Mouse (Mus musculus) granulocyte monocyte progenitor cell, adult 5-6 weeks (primary cell): ENCODE measurements around the gene Snap25. TPM values are rescaled to one million over a fixed set of nuclear protein-coding genes. Genes with fewer than 3 reads are reported as not detected.
A peak's percentile ranks its signal among the peaks of the same experiment; 100 is the strongest.

Source experiments
- ATAC-seq: replicated peaks from 2 replicates; pipeline ENCODE4 v1.8.0; 2016; ENCODE audit warnings: mild to moderate bottlenecking, moderate TSS enrichment, inconsistent platforms; ENCODE audit not compliant: poor library complexity, severe bottlenecking
- total RNA-seq, 2 experiments: library from RNA; stranded (forward) in 1 of 2; stranded (reverse) in 1 of 2; fragments of 200-712, 200-1000 nt in 1 of 2; fragments of >200 nt in 1 of 2; fragmentation: Nextera tagmentation in 1 of 2; gene quantifications; 2 replicates each; pipeline ENCODE4 v1.2.3; 2014 to 2017

Gene Snap25
- total RNA-seq (2014; fragmentation: Nextera tagmentation) (not detected in 2 replicates), total RNA-seq (2017) (not detected in 2 replicates)

- no peak for ATAC-seq
Observed at GRCm38 (mm10) chr2:136713299-136713758, at the start of gene Snap25. TSS of gene Snap25 (plus strand) at chr2:136713453.

- no peak for ATAC-seq
Observed at GRCm38 (mm10) chr2:136666951-136667350, 46.3 kb upstream of the Snap25 start.

GRCm38 (mm10) chr2:136669183-136669582, 44.1 kb upstream of the Snap25 start:
- ATAC-seq, result no peak

GRCm38 (mm10) chr2:136669665-136670064, 43.6 kb upstream of the Snap25 start:
- ATAC-seq, result no peak

- ATAC-seq, result no peak
Observed at GRCm38 (mm10) chr2:136670539-136671271, 42.5 kb upstream of the Snap25 start.

- no peak for ATAC-seq
Observed at GRCm38 (mm10) chr2:136674077-136674757, 39.0 kb upstream of the Snap25 start.

- peak; percentile 57 for ATAC-seq
Observed at GRCm38 (mm10) chr2:136676196-136676595, 37.1 kb upstream of the Snap25 start.

GRCm38 (mm10) chr2:136676918-136677445, 36.3 kb upstream of the Snap25 start:
- ATAC-seq, result no peak

- peak; percentile 82 for ATAC-seq
Observed at GRCm38 (mm10) chr2:136678321-136679161, 34.7 kb upstream of the Snap25 start.

DNA sequence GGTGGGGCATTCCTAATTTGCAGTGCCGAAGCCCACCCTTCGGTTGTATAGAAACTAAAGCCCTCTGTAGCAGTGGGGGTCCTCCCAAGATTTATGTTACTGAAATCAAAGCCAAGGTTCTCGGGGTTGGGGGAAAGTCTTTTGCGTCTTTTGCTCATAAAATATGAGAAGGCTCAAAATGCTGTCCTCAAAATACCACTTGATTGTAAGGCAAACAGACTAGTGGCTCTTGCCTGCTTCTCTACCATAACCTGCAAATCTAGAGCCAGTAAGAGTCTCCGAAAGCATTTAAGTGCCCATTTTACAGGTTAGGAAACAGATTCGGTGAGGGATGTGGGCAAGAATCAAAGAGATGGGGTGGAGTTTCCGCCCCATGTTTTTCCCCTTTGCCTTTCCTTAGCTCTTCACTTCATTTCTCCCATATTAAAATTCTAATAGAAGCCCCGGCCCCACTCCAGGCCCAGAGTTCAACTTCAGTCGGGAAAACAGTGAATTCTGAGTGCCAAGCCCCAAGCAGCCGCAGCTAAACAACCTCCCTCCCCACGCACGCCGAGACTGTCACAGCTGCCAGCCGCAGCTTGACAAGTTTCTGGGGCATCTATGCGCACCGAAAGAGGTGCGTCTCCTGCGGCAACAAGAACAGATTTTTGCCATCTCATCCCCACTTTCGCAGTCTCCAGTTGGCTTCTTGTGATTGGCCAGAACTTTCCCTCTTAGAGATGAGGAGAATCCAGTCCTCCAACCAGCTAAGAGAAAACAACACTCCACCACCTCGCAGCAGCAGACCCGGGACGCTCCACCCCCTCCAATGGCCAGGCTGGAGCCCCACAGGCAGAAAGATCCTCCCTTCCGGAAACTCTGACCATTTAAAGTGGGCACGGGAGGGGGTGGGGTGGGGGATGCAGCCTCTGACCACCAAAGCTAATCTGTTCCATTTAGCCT, 33.7 kb upstream of the Snap25 start:
- peak; percentile 38 for ATAC-seq

- no peak for ATAC-seq
Observed at GRCm38 (mm10) chr2:136682146-136682860, 30.9 kb upstream of the Snap25 start.

- ATAC-seq, result no peak
Observed at GRCm38 (mm10) chr2:136686195-136686594, 27.1 kb upstream of the Snap25 start.

- ATAC-seq, result no peak
Observed at GRCm38 (mm10) chr2:136687316-136687715, 25.9 kb upstream of the Snap25 start.

GRCm38 (mm10) chr2:136689476-136689875, 23.8 kb upstream of the Snap25 start:
- ATAC-seq, result no peak

DNA sequence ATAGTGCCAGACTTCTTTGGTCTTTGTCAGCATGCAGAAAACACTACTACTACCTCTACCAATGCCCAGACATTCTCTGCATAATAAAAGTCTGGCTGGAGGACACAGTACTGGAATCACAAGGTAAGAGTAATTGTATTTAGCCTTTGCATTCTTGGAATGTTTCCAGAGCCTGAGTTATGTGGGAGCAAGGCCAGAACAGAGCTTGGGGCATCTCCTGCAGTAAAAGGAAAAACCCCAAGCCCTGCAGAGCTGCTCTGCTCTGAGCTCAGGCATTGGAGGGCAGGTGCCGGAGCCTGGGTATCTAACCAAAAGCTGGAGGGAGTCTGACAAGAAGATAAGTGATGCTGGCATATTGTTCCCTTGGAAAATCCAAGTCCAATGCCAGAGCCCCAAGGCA, 21.6 kb upstream of the Snap25 start:
- no peak for ATAC-seq

DNA sequence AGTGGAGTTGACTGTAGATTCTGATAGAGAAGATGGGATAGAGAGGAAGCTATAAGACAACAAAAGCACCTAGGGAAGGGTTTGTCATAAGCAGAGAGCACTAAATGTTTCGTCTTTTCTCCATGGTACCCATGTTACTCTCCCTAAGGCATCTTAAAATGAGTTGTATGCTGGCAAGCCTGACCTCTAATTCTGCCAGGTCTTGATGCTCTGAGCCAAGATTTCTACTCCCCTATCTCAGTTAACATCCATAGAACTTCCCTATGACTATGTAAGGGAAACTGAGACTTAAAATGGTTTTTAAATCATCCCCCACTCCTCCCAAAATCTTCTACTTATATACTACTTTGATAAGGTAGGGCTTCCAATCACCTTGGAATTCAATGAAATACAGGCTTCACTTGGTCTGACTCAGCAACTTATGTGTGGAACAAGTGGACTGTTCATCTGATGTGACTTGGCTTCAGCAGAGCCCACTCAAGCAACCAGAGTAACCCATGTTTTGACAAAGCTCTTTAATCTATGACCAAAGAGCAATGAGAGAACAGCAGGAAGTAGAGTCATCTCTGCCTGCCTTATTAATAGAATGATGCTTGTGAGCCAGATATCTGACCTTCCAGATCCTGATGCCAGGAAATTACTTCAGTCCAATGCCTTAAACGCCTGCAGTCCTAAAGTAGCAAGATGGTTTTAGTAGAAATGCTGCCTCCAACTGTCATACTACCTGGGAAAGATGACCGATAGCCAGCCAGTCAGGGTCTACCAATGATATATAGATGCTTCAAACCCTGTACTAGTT, 13.6 kb upstream of the Snap25 start:
- no peak for ATAC-seq

GRCm38 (mm10) chr2:136703376-136703775, 9.9 kb upstream of the Snap25 start:
- no peak for ATAC-seq

DNA sequence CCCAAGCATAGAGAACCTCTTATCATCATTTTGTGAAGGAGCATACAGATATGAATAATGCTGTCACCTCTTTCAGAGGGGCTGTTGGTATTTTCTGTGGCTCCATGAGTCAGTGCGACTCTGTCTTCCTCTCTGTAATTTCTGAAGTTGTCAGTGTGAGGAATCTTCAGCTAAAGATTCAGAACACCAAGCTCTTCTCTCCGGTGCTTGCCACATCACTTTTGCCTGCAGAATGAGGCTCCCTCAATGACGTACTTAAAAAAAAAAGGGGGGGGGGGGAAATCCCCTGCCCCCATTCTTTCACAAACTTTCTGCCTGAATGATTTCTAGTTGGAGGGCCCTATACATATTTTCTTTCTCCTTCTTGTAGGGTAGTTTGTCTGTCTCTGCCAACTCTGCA, 2.1 kb upstream of the Snap25 start:
- ATAC-seq, result no peak
